ENCODE assay signal across 7 mouse cellular contexts in genomic region chr9:44093612-44094503, GRCm38 (mm10). TPM values are rescaled to one million over a fixed set of nuclear protein-coding genes. Genes with fewer than 3 reads are reported as not detected.
A peak's percentile ranks its signal among the peaks of the same experiment; 100 is the strongest.
DNase-seq lines count a peak whose midpoint lies in the region; ATAC-seq and TF ChIP-seq lines count a peak whose summit lies in the region.

No protein-coding gene starts in this region.

- no peaks in the 10 kb centered on the region for H3K9me3 ChIP-seq in limb, embryonic 14.5 days (ENCODE audit: control insufficient read depth, low read length)
- no peaks in the 10 kb centered on the region for H3K9me3 ChIP-seq in midbrain, embryonic 16.5 days (replicated peaks; ENCODE audit: control insufficient read depth, low read length, poor library complexity, severe bottlenecking)

- no peaks in the 10 kb centered on the region for H3K27me3 ChIP-seq in heart, adult 2 months (ENCODE audit: control insufficient read depth, insufficient read depth, low read length)
- no peaks in the 10 kb centered on the region for H3K27me3 ChIP-seq in kidney, adult 2 months (replicated peaks; ENCODE audit: control insufficient read depth, insufficient read depth, low read length)
- H3K27me3 ChIP-seq in limb, embryonic 14.5 days (ENCODE audit: control insufficient read depth, insufficient read depth, low read length): no peaks in the 10 kb centered on the region
- H3K27me3 ChIP-seq in midbrain, embryonic 16.5 days (ENCODE audit: control insufficient read depth, insufficient read depth, low read depth, low read length): no peaks in the 10 kb centered on the region; the same call in 1 of the 2 replicates

- H3K9ac ChIP-seq in heart, adult 2 months (ENCODE audit: low read depth, low read length): no peak overlapping the region
- H3K9ac ChIP-seq in limb, embryonic 14.5 days (ENCODE audit: low read depth, low read length, severe bottlenecking): no peak overlapping the region
- H3K9ac ChIP-seq in midbrain, embryonic 16.5 days (ENCODE audit: low read depth, low read length): peak overlapping the region; percentile 42

- H3K79me2 ChIP-seq in heart, adult 2 months (replicated peaks; ENCODE audit: control insufficient read depth, insufficient read depth, low read length): no peaks in the 10 kb centered on the region

- peak; percentile 50; the same call in 1 of the 2 replicates for TF ChIP-seq POLR2A in heart, adult 2 months (IDR thresholded peaks at IDR 0.05; ENCODE audit: insufficient read depth, low read depth, low read length)
- no peak for TF ChIP-seq POLR2A in kidney, adult 2 months (IDR thresholded peaks at IDR 0.05; ENCODE audit: low read depth, low read length)
- TF ChIP-seq POLR2A in limb, embryonic 14.5 days (IDR thresholded peaks at IDR 0.05; ENCODE audit: borderline replicate concordance, extremely low read depth, insufficient read depth, insufficient read length): no peak

- H3K27ac ChIP-seq in heart, adult 2 months: peak overlapping the region; percentile 5; the same call in 1 of the 2 replicates
- no peak overlapping the region for H3K27ac ChIP-seq in kidney, adult 2 months (ENCODE audit: insufficient read depth, low read depth, low read length)
- H3K27ac ChIP-seq in limb, embryonic 14.5 days (replicated peaks; ENCODE audit: low read depth, low read length): no peak overlapping the region
- no peak overlapping the region for H3K27ac ChIP-seq in midbrain, embryonic 16.5 days (ENCODE audit: low read length)

- 39% methylated on average over 24 of the region's 24 CpGs for WGBS in heart, adult 2 months
- WGBS in kidney, adult 2 months: 45% methylated on average over 24 of the region's 24 CpGs
- 39% methylated on average over 24 of the region's 24 CpGs for WGBS in limb, embryonic 14.5 days
- 27% methylated on average over 24 of the region's 24 CpGs for WGBS in midbrain, embryonic 16.5 days

- H3K4me3 ChIP-seq in heart, adult 2 months: no peak overlapping the region
- H3K4me3 ChIP-seq in kidney, adult 2 months (ENCODE audit: insufficient read depth, low read depth, low read length): no peak overlapping the region
- no peak overlapping the region for H3K4me3 ChIP-seq in limb, embryonic 14.5 days (replicated peaks; ENCODE audit: low read length)
- peak overlapping the region; percentile 24 for H3K4me3 ChIP-seq in midbrain, embryonic 16.5 days (ENCODE audit: low read depth, low read length)

- H3K4me2 ChIP-seq in limb, embryonic 14.5 days (replicated peaks; ENCODE audit: low read depth, low read length, severe bottlenecking): no peak overlapping the region
- H3K4me2 ChIP-seq in midbrain, embryonic 16.5 days (ENCODE audit: low read length): peak overlapping the region; percentile 57

- peaks cover 4% of the 10 kb centered on the region; the same call in 1 of the 2 replicates for H3K36me3 ChIP-seq in heart, adult 2 months (ENCODE audit: control insufficient read depth, insufficient read depth, low read length)
- H3K36me3 ChIP-seq in kidney, adult 2 months (ENCODE audit: control insufficient read depth, insufficient read depth, low read length): peaks cover 9% of the 10 kb centered on the region
- peaks cover 37% of the 10 kb centered on the region for H3K36me3 ChIP-seq in limb, embryonic 14.5 days (ENCODE audit: control insufficient read depth, insufficient read depth, low read length)
- no peaks in the 10 kb centered on the region for H3K36me3 ChIP-seq in midbrain, embryonic 16.5 days (ENCODE audit: control insufficient read depth, insufficient read depth, low read length)

- peak; percentile 85 for DNase-seq in adrenal gland, postnatal 10 days
- peak; percentile 82 for DNase-seq in embryo, embryonic 10.5 days (ENCODE audit: low spot score)
- DNase-seq in heart, adult 2 months: peak; percentile 76 to 81
- peak; percentile 82 for DNase-seq in kidney, adult 2 months
- DNase-seq in limb, embryonic 14.5 days (ENCODE audit: low spot score): peak; percentile 54
- DNase-seq in spleen, postnatal 10 days (ENCODE audit: low spot score in 2 of 2): peak; percentile 54 to 79

- peak; percentile 43; the same call in 1 of the 2 replicates for TF ChIP-seq EP300 in heart, adult 2 months (IDR thresholded peaks at IDR 0.05; ENCODE audit: insufficient read depth, low read depth, low read length)

- intact Hi-C loops in heart, adult 2 months (cut with DNase I): no loop called here

- peak; percentile 78 for TF ChIP-seq CTCF in heart, adult 2 months (IDR thresholded peaks at IDR 0.05)
- peak; percentile 85 for TF ChIP-seq CTCF in kidney, adult 2 months (conservative IDR thresholded peaks at IDR 0.05; ENCODE audit: insufficient read depth, insufficient read length, low read depth, low read length)

- peak; percentile 62; the same call in 1 of the 2 replicates for ATAC-seq in limb, embryonic 14.5 days (ENCODE audit: low FRiP score, low read depth)
- peak; percentile 40; the same call in 1 of the 2 replicates for ATAC-seq in midbrain, embryonic 16.5 days

- H3K4me1 ChIP-seq in heart, adult 2 months (ENCODE audit: control insufficient read depth, insufficient read depth, low read length): peaks cover 1% of the 10 kb centered on the region
- H3K4me1 ChIP-seq in kidney, adult 2 months (ENCODE audit: control insufficient read depth, insufficient read depth, low read length): peaks cover 2% of the 10 kb centered on the region
- no peaks in the 10 kb centered on the region; the same call in 1 of the 2 replicates for H3K4me1 ChIP-seq in limb, embryonic 14.5 days (ENCODE audit: control insufficient read depth, insufficient read depth, low read length)
- H3K4me1 ChIP-seq in midbrain, embryonic 16.5 days (ENCODE audit: control insufficient read depth, insufficient read depth, low read length): peaks cover 9% of the 10 kb centered on the region

RNA-seq across cellular contexts. Expression of gene Mfrp, which starts 7.7 kb away (rescaled TPM):
- under 1 TPM in 1 of 2 experiments, not detected in 1; 0.30 TPM for total RNA-seq in adrenal gland, postnatal 10 days (2021)
- under 1 TPM in 1 of 2 experiments, not detected in 1; 0.05 TPM for total RNA-seq in heart, adult 2 months (2021)
- polyA plus RNA-seq in heart, adult 2 months (2012; rRNA removed): 0.04 and 0.12 TPM in 2 replicates
- 4.4 and 5.4 TPM in 2 replicates for polyA plus RNA-seq in kidney, adult 2 months (2012; rRNA removed)
- polyA plus RNA-seq in limb, embryonic 14.5 days (2012; rRNA removed): 0.08 and 0.29 TPM in 2 replicates
- polyA plus RNA-seq in limb, embryonic 14.5 days (2014; fragmentation: Nextera tagmentation; extraction: Ambion mirVana): 0.18 and 0.37 TPM in 2 replicates
- polyA plus RNA-seq in midbrain, embryonic 16.5 days (2015; fragmentation: Nextera tagmentation; extraction: Ambion mirVana): 0.15 and 0.16 TPM in 2 replicates

RNA-seq across cellular contexts. Expression of gene C1qtnf5, which starts 13.2 kb away (rescaled TPM):
- 10 to 100 TPM; 16.7 to 21.9 TPM for total RNA-seq in adrenal gland, postnatal 10 days (2021)
- total RNA-seq in heart, adult 2 months (2021): 1 to 10 TPM; 4.8 to 7.6 TPM
- 9.4 and 13.8 TPM in 2 replicates for polyA plus RNA-seq in heart, adult 2 months (2012; rRNA removed)
- polyA plus RNA-seq in kidney, adult 2 months (2012; rRNA removed): 16.8 and 19.6 TPM in 2 replicates
- polyA plus RNA-seq in limb, embryonic 14.5 days (2012; rRNA removed): 10.0 and 12.7 TPM in 2 replicates
- polyA plus RNA-seq in limb, embryonic 14.5 days (2014; fragmentation: Nextera tagmentation; extraction: Ambion mirVana): 6.9 and 7.5 TPM in 2 replicates
- polyA plus RNA-seq in midbrain, embryonic 16.5 days (2015; fragmentation: Nextera tagmentation; extraction: Ambion mirVana): 4.6 and 5.5 TPM in 2 replicates

RNA-seq across cellular contexts. Expression of gene Gm49380, which starts 19.4 kb away (rescaled TPM):
- under 1 TPM in 1 of 2 experiments, not detected in 1; 0.51 TPM for total RNA-seq in adrenal gland, postnatal 10 days (2021)
- under 1 TPM; 0.21 to 0.23 TPM for total RNA-seq in heart, adult 2 months (2021)
- not detected in 2 replicates for polyA plus RNA-seq in heart, adult 2 months (2012; rRNA removed)
- polyA plus RNA-seq in kidney, adult 2 months (2012; rRNA removed): not detected in 2 replicates
- 0.41 and 0.49 TPM in 2 replicates for polyA plus RNA-seq in limb, embryonic 14.5 days (2012; rRNA removed)
- polyA plus RNA-seq in limb, embryonic 14.5 days (2014; fragmentation: Nextera tagmentation; extraction: Ambion mirVana): 0.23 and 0.65 TPM in 2 replicates
- polyA plus RNA-seq in midbrain, embryonic 16.5 days (2015; fragmentation: Nextera tagmentation; extraction: Ambion mirVana): 0.10 and 0.15 TPM in 2 replicates

RNA-seq across cellular contexts. Expression of gene Rnf26, which starts 19.5 kb away (rescaled TPM):
- total RNA-seq in adrenal gland, postnatal 10 days (2021): 10 to 100 TPM; 29.3 to 35.5 TPM
- total RNA-seq in heart, adult 2 months (2021): 1 to 10 TPM; 6.5 to 6.7 TPM
- 7.3 and 10.4 TPM in 2 replicates for polyA plus RNA-seq in heart, adult 2 months (2012; rRNA removed)
- 28.8 and 30.9 TPM in 2 replicates for polyA plus RNA-seq in kidney, adult 2 months (2012; rRNA removed)
- polyA plus RNA-seq in limb, embryonic 14.5 days (2012; rRNA removed): 56.1 and 80.2 TPM in 2 replicates
- 74.0 and 81.0 TPM in 2 replicates for polyA plus RNA-seq in limb, embryonic 14.5 days (2014; fragmentation: Nextera tagmentation; extraction: Ambion mirVana)
- polyA plus RNA-seq in midbrain, embryonic 16.5 days (2015; fragmentation: Nextera tagmentation; extraction: Ambion mirVana): 25.6 and 26.0 TPM in 2 replicates

RNA-seq across cellular contexts. Expression of gene Usp2, which starts 27.0 kb away (rescaled TPM):
- 10 to 100 TPM; 36.4 to 52.2 TPM for total RNA-seq in adrenal gland, postnatal 10 days (2021)
- total RNA-seq in heart, adult 2 months (2021): 100 to 1,000 TPM in 1 of 2 experiments, 10 to 100 TPM in 1; 75.8 to 206 TPM
- 62.8 and 73.8 TPM in 2 replicates for polyA plus RNA-seq in heart, adult 2 months (2012; rRNA removed)
- 55.5 and 66.8 TPM in 2 replicates for polyA plus RNA-seq in kidney, adult 2 months (2012; rRNA removed)
- 4.9 and 6.6 TPM in 2 replicates for polyA plus RNA-seq in limb, embryonic 14.5 days (2012; rRNA removed)
- 22.5 and 24.4 TPM in 2 replicates for polyA plus RNA-seq in limb, embryonic 14.5 days (2014; fragmentation: Nextera tagmentation; extraction: Ambion mirVana)
- polyA plus RNA-seq in midbrain, embryonic 16.5 days (2015; fragmentation: Nextera tagmentation; extraction: Ambion mirVana): 6.7 and 9.7 TPM in 2 replicates
